Mouse (Mus musculus): ENCODE results near the gene Etv5. TPM values are rescaled to one million over a fixed set of nuclear protein-coding genes. Genes with fewer than 3 reads are reported as not detected.
A peak's percentile ranks its signal among the peaks of the same experiment; 100 is the strongest.

Etv5 gene
- total and polyA plus RNA-seq, 2 experiments from 2014 or later = 17.9 to 38.2 TPM

DNA sequence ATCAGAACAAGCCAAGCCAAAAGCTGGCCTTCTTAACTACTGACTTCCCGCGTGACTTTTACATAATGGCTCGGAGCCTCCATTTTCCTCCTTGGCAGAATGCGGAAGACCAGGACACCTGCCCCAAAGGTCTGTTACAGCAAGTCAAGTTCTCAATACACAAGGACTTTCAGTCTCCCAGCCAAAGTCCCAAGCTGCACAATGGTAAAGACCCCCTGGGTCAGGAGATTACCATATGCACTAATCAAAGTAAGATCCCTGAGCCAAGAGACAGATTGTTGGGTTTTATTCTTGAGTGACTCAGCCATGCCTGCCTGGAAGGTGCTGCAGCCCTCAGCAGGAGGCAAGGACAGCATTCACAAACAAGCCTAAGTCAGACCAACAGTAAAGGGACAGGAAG lies 33.5 kb downstream of the Etv5 start:
- WGBS = 74% methylated on average over 4 of the region's 4 CpGs
- Histone ChIP-seq H3K27me3 (ENCODE audit: insufficient read depth, low read length) (no peaks in the 10 kb centered on the region), H3K4me1 (ENCODE audit: insufficient read depth, low read length) (no peaks in the 10 kb centered on the region), H3K4me2 (ENCODE audit: low read depth, low read length, poor library complexity, severe bottlenecking) (no peak overlapping the region), H3K4me3 (ENCODE audit: low read depth, low read length) (no peak overlapping the region), H3K9ac (replicated peaks; ENCODE audit: low read length, poor library complexity, severe bottlenecking) (no peak overlapping the region), H3K27ac (ENCODE audit: low read depth, low read length) (0 out of 2 replicates have a peak overlapping the region, but pooled peaks have one; percentile 13), H3K36me3 (ENCODE audit: insufficient read depth, low read length) (no peaks in the 10 kb centered on the region), H3K9me3 (ENCODE audit: low read length) (no peaks in the 10 kb centered on the region)
- ATAC-seq (ENCODE audit: low FRiP score) (no peak), DNase-seq (ENCODE audit: low spot score) (peak; percentile 40)
- no peak for TF ChIP-seq CTCF (IDR thresholded peaks at IDR 0.05)

DNA sequence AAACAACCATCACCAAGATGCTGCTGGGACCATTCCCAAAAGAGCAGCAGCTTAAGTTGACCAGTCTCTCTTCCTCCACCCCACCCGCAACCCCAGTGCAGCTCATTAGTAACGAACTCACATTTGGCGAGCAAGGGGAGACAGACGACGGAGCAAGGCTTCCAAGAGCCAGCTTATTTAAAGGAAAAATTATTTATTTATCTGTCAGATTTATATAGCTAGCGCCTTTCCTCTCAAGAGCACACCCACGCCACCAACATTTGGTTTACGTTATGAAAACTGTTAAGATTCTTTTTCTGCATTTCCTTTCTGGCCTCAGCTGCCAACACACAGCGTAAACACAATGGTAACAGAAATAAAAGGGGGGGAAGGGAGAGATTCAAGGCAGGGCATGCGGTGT lies 34.0 kb downstream of the Etv5 start:
- 77% methylated on average over 10 of the region's 10 CpGs for WGBS
- DNase-seq (ENCODE audit: low spot score) = no peak
- no peak for ATAC-seq (ENCODE audit: low FRiP score)

DNA sequence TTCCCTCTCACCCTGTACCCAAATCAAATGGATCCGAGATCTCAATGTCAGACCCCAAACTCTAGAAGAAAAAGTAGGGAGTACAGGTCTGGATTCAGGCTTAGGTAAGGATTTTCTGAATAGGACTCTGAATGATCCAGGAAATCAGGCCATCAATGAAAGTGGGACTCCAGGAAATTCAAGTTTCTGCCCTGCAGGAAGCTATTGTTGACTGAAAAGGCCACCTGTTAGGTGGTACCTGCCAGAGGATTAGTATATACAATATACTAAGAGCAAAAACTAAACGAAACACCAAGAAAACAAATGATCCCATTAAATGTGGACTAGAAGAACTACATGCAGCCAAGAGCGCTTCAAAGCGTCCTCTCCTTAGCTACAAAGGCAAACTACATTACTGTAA lies 35.8 kb downstream of the Etv5 start:
- Histone ChIP-seq H3K9me3 (ENCODE audit: low read length) (no peaks in the 10 kb centered on the region), H3K27ac (ENCODE audit: low read depth, low read length) (no peak overlapping the region), H3K27me3 (ENCODE audit: insufficient read depth, low read length) (no peaks in the 10 kb centered on the region), H3K36me3 (ENCODE audit: insufficient read depth, low read length) (no peaks in the 10 kb centered on the region), H3K4me2 (ENCODE audit: low read depth, low read length, poor library complexity, severe bottlenecking) (no peak overlapping the region), H3K4me1 (ENCODE audit: insufficient read depth, low read length) (no peaks in the 10 kb centered on the region), H3K4me3 (ENCODE audit: low read depth, low read length) (no peak overlapping the region), H3K9ac (replicated peaks; ENCODE audit: low read length, poor library complexity, severe bottlenecking) (no peak overlapping the region)
- 96% methylated on average over 4 of the region's 4 CpGs for WGBS
- TF ChIP-seq CTCF (IDR thresholded peaks at IDR 0.05) = no peak
- ATAC-seq (ENCODE audit: low FRiP score) = no peak
- no peak for DNase-seq (ENCODE audit: low spot score)

More for the DNA sequence above, 34.0 kb downstream of the Etv5 start:
- no peak overlapping the region for H3K27ac ChIP-seq (ENCODE audit: low read depth, low read length)
- no peaks in the 10 kb centered on the region for H3K9me3 ChIP-seq (ENCODE audit: low read length)
- no peak overlapping the region for H3K4me3 ChIP-seq (ENCODE audit: low read depth, low read length)
- no peaks in the 10 kb centered on the region for H3K36me3 ChIP-seq (ENCODE audit: insufficient read depth, low read length)
- H3K4me2 ChIP-seq (ENCODE audit: low read depth, low read length, poor library complexity, severe bottlenecking) = no peak overlapping the region
- no peak overlapping the region for H3K9ac ChIP-seq (replicated peaks; ENCODE audit: low read length, poor library complexity, severe bottlenecking)
- no peaks in the 10 kb centered on the region for H3K27me3 ChIP-seq (ENCODE audit: insufficient read depth, low read length)
- H3K4me1 ChIP-seq (ENCODE audit: insufficient read depth, low read length) = no peaks in the 10 kb centered on the region
- no peak for TF ChIP-seq CTCF (IDR thresholded peaks at IDR 0.05)

DNA sequence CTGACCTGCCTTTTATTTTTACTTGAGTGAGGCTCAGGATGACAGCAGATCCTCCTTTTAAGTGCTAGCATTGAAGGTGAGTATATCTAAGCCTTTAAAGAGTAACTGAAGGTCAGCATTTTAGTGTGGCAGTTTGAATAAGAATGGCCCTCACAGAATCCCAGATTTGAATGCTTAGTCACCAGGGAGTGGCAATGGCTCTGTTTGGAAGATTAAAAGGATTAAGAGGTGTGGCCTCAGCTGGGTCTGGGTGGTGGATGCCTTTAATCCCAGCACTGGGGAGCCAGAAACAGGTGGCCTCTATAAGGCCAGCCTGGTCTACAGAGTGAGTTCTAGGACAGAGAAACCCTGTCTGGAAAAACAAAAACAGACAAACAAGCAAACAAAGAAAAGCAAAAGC lies 36.9 kb downstream of the Etv5 start:
- no peaks in the 10 kb centered on the region for H3K4me1 ChIP-seq (ENCODE audit: insufficient read depth, low read length)
- H3K27me3 ChIP-seq (ENCODE audit: insufficient read depth, low read length) = no peaks in the 10 kb centered on the region
- no peak for ATAC-seq (ENCODE audit: low FRiP score)

DNA sequence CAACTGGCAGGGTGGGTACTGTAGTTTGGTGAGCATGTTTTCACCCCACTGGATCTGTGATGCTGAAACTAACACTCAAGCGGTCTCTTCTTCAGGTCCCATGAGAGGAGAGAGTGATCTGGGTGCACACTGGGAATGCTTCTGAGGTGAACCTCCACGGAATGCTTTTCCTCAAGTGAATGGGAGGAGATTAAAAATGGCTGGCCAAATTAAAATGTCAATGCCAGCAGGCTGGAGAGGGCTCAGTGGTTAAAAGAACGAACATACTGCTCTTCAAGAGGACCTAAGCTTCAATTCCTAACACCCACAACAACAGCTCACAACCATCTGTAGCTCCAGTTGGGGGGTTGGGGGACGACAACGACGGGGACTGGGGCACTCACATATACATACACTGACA lies 39.3 kb downstream of the Etv5 start:
- Histone ChIP-seq H3K27me3 (ENCODE audit: insufficient read depth, low read length) (no peaks in the 10 kb centered on the region), H3K4me2 (ENCODE audit: low read depth, low read length, poor library complexity, severe bottlenecking) (no peak overlapping the region), H3K36me3 (ENCODE audit: insufficient read depth, low read length) (no peaks in the 10 kb centered on the region), H3K9me3 (ENCODE audit: low read length) (no peaks in the 10 kb centered on the region), H3K4me1 (ENCODE audit: insufficient read depth, low read length) (no peaks in the 10 kb centered on the region), H3K27ac (ENCODE audit: low read depth, low read length) (no peak overlapping the region), H3K9ac (replicated peaks; ENCODE audit: low read length, poor library complexity, severe bottlenecking) (no peak overlapping the region), H3K4me3 (ENCODE audit: low read depth, low read length) (no peak overlapping the region)
- 58% methylated on average over 6 of the region's 6 CpGs for WGBS
- no peak for ATAC-seq (ENCODE audit: low FRiP score)
- no peak for TF ChIP-seq CTCF (IDR thresholded peaks at IDR 0.05)
- DNase-seq (ENCODE audit: low spot score) = no peak

More for the DNA sequence above, 36.9 kb downstream of the Etv5 start:
- no peak for TF ChIP-seq CTCF (IDR thresholded peaks at IDR 0.05)
- Histone ChIP-seq H3K36me3 (ENCODE audit: insufficient read depth, low read length) (no peaks in the 10 kb centered on the region), H3K9me3 (ENCODE audit: low read length) (no peaks in the 10 kb centered on the region), H3K4me3 (ENCODE audit: low read depth, low read length) (no peak overlapping the region), H3K4me2 (ENCODE audit: low read depth, low read length, poor library complexity, severe bottlenecking) (no peak overlapping the region), H3K27ac (ENCODE audit: low read depth, low read length) (no peak overlapping the region), H3K9ac (replicated peaks; ENCODE audit: low read length, poor library complexity, severe bottlenecking) (no peak overlapping the region)
- DNase-seq (ENCODE audit: low spot score) = no peak

DNA sequence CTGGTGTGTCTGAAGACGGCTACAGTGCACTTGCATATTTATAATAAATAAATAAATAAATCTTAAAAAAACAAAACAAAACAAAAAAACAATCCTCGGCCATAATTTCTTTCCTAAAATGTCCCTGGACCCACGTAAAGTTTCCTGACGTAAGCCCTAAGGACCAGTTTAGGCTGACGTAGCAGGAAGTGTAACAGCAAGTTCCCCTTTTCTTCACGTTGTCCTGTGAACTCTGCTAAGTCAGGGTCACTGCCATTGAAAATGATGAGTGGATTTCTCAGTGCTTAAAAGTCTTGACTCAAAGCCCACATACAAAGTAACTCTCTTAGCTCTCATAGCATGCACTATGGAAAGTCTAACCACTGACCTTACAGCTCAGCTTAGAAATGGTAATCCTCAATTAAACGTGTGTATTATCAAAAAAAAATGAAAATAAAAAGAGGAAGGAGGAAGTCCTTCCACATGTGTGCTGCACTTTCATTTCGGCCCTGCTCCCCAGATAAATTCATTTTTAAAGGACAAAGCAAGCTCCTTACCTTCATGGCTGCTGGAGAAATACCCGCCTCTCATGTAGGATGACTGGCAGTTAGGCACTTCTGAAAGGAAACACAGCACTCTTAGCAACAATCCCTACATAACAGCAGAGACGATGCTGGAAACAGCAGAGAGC lies 40.6 kb downstream of the Etv5 start:
- DNase-seq (ENCODE audit: low spot score) (no peak), ATAC-seq (ENCODE audit: low FRiP score) (no peak)
- 88% methylated on average over 10 of the region's 10 CpGs for WGBS
- Histone ChIP-seq H3K4me1 (ENCODE audit: insufficient read depth, low read length) (no peaks in the 10 kb centered on the region), H3K4me3 (ENCODE audit: low read depth, low read length) (no peak overlapping the region), H3K4me2 (ENCODE audit: low read depth, low read length, poor library complexity, severe bottlenecking) (no peak overlapping the region), H3K36me3 (ENCODE audit: insufficient read depth, low read length) (no peaks in the 10 kb centered on the region), H3K27me3 (ENCODE audit: insufficient read depth, low read length) (no peaks in the 10 kb centered on the region), H3K9me3 (ENCODE audit: low read length) (no peaks in the 10 kb centered on the region), H3K9ac (replicated peaks; ENCODE audit: low read length, poor library complexity, severe bottlenecking) (no peak overlapping the region), H3K27ac (ENCODE audit: low read depth, low read length) (no peak overlapping the region)
- no peak for TF ChIP-seq CTCF (IDR thresholded peaks at IDR 0.05)

Measured in midbrain, postnatal 0 days (tissue).